Mouse (Mus musculus) spleen, postnatal 36 days (tissue): ENCODE results near the gene Crispld2.

Source experiments
- DNase-seq, 2 experiments: peaks; one replicate each; pipeline ENCODE4 v3.0.0; 2022; ENCODE audit warnings: low spot score in 2 of 2, mixed read lengths in 1 of 2

Crispld2 gene

GRCm38 (mm10) chr8:120067936-120068668 is 75.9 kb downstream of the Crispld2 start:
- peak in 1 of 2 experiments; percentile 13 for DNase-seq

GRCm38 (mm10) chr8:120071684-120072083 is 79.4 kb downstream of the Crispld2 start:
- peak; percentile 24 to 41 for DNase-seq

- no peak for DNase-seq
Observed at GRCm38 (mm10) chr8:120072259-120072658, 80.0 kb downstream of the Crispld2 start.

GRCm38 (mm10) chr8:120072827-120073226 is 80.6 kb downstream of the Crispld2 start:
- no peak for DNase-seq

- DNase-seq, result no peak
Observed at GRCm38 (mm10) chr8:120074516-120074915, 82.3 kb downstream of the Crispld2 start.

- no peak for DNase-seq
Observed at GRCm38 (mm10) chr8:120075347-120075746, 83.1 kb downstream of the Crispld2 start.

GRCm38 (mm10) chr8:120078080-120078479 is 85.8 kb downstream of the Crispld2 start:
- DNase-seq, result peak; percentile 60 to 65

- no peak for DNase-seq
Observed at GRCm38 (mm10) chr8:120079361-120079760, 87.1 kb downstream of the Crispld2 start.

- DNase-seq, result no peak
Observed at GRCm38 (mm10) chr8:120083261-120083660, 91.0 kb downstream of the Crispld2 start.

GRCm38 (mm10) chr8:120084783-120085182 is 92.5 kb downstream of the Crispld2 start:
- no peak for DNase-seq

- no peak for DNase-seq
Observed at GRCm38 (mm10) chr8:120089511-120089910, 97.3 kb downstream of the Crispld2 start.

GRCm38 (mm10) chr8:120091032-120091431 is 98.8 kb downstream of the Crispld2 start:
- no peak for DNase-seq

- no peak for DNase-seq
Observed at GRCm38 (mm10) chr8:120093103-120093502, 100.9 kb downstream of the Crispld2 start.

- DNase-seq, result no peak
Observed at GRCm38 (mm10) chr8:120094801-120095200, 102.6 kb downstream of the Crispld2 start.

GRCm38 (mm10) chr8:120096486-120096885 is 104.2 kb downstream of the Crispld2 start:
- no peak for DNase-seq

- no peak for DNase-seq
Observed at GRCm38 (mm10) chr8:120100388-120101067, 108.3 kb downstream of the Crispld2 start.

- peak; percentile 68 to 70 for DNase-seq
Observed at GRCm38 (mm10) chr8:120101068-120101972, 109.1 kb downstream of the Crispld2 start, which contains the start of gene Zdhhc7. TSS of gene Zdhhc7 (minus strand) at chr8:120101482.
